Mouse (Mus musculus) R1 (cell line): ENCODE results near the gene Smpd4.

Experiments
- DNase-seq: peaks from one replicate; pipeline ENCODE4 v3.0.0-alpha.2; 2018; ENCODE audit warnings: low read depth, low spot score

The Smpd4 gene

GRCm38 (mm10) chr16:17619198-17620105 lies at the start of gene Smpd4:
Smpd4 (plus strand) TSS chr16:17619354.
- DNase-seq: peak; percentile 92

GRCm38 (mm10) chr16:17575870-17576824 lies 43.0 kb upstream of the Smpd4 start:
- DNase-seq: peak; percentile 54

GRCm38 (mm10) chr16:17576825-17577215 lies 42.3 kb upstream of the Smpd4 start:
- DNase-seq: no peak

GRCm38 (mm10) chr16:17583064-17583463 lies 36.1 kb upstream of the Smpd4 start, which contains the start of gene Slc7a4:
Slc7a4 (minus strand) TSS chr16:17583214.
- DNase-seq: peak; percentile 89

- no peak for DNase-seq
Measured at GRCm38 (mm10) chr16:17584555-17584954, 34.6 kb upstream of the Smpd4 start.

GRCm38 (mm10) chr16:17590731-17591130 lies 28.4 kb upstream of the Smpd4 start:
- no peak for DNase-seq

- peak; percentile 53 for DNase-seq
Measured at GRCm38 (mm10) chr16:17600944-17601562, 18.1 kb upstream of the Smpd4 start.

- no peak for DNase-seq
Measured at GRCm38 (mm10) chr16:17604941-17605340, 14.2 kb upstream of the Smpd4 start.

- DNase-seq: no peak
Measured at GRCm38 (mm10) chr16:17605684-17606083, 13.5 kb upstream of the Smpd4 start.

- no peak for DNase-seq
Measured at GRCm38 (mm10) chr16:17611383-17611782, 7.8 kb upstream of the Smpd4 start.

- peak; percentile 39 for DNase-seq
Measured at GRCm38 (mm10) chr16:17614740-17615139, 4.4 kb upstream of the Smpd4 start.

GRCm38 (mm10) chr16:17616212-17616611 lies 2.9 kb upstream of the Smpd4 start:
- no peak for DNase-seq

GRCm38 (mm10) chr16:17617922-17618565 lies 1.1 kb upstream of the Smpd4 start:
- peak; percentile 95 for DNase-seq

GRCm38 (mm10) chr16:17621936-17622335 lies 2.8 kb downstream of the Smpd4 start:
- peak; percentile 83 for DNase-seq

- peak; percentile 52 for DNase-seq
Measured at GRCm38 (mm10) chr16:17625488-17626268, 6.5 kb downstream of the Smpd4 start.

GRCm38 (mm10) chr16:17626269-17626555 lies 7.1 kb downstream of the Smpd4 start:
- DNase-seq: no peak

- no peak for DNase-seq
Measured at GRCm38 (mm10) chr16:17632580-17632979, 13.4 kb downstream of the Smpd4 start.

- DNase-seq: peak; percentile 67
Measured at GRCm38 (mm10) chr16:17633481-17634181, 14.5 kb downstream of the Smpd4 start.

- no peak for DNase-seq
Measured at GRCm38 (mm10) chr16:17636904-17637303, 17.8 kb downstream of the Smpd4 start.

- DNase-seq: no peak
Measured at GRCm38 (mm10) chr16:17637610-17638009, 18.5 kb downstream of the Smpd4 start.
